Mouse (Mus musculus) forebrain, embryonic 14.5 days (tissue): ENCODE measurements around the gene Bicc1. TPM values are rescaled to one million over a fixed set of nuclear protein-coding genes. Genes with fewer than 3 reads are reported as not detected.

Experiments
- ATAC-seq: fragments of 200-750 bp; cut with Nextera tagmentation; 2 replicates; pipeline ENCODE4 v1.8.0; 2017; ENCODE audit warnings: mild to moderate bottlenecking, moderate library complexity
- DNase-seq: peaks from one replicate; pipeline ENCODE4 v3.0.0-alpha.2; 2015; ENCODE audit warnings: low spot score
- H3K27ac ChIP-seq: fragments of 300-500 bp; sonication (generic); 2 replicates; pipeline ENCODE4 v1.5.1; 2014; ENCODE audit warnings: low read depth, mild to moderate bottlenecking, control low read depth, low read length, moderate library complexity
- H3K27me3 ChIP-seq: fragments of 300-500 bp; sonication (generic); replicated peaks from 2 replicates; pipeline ENCODE4 v1.6.1; 2014; ENCODE audit warnings: low read length, control low read depth, mixed read lengths; ENCODE audit not compliant: control insufficient read depth, insufficient read depth
- H3K36me3 ChIP-seq: fragments of 300-500 bp; sonication (generic); 2 replicates; pipeline ENCODE4 v1.6.1; 2014; ENCODE audit warnings: low read length, control low read depth; ENCODE audit not compliant: control insufficient read depth, insufficient read depth
- H3K4me1 ChIP-seq: fragments of 300-500 bp; sonication (generic); 2 replicates; pipeline ENCODE4 v1.6.1; 2014; ENCODE audit warnings: antibody characterized with exemption, low read length, control low read depth; ENCODE audit not compliant: control insufficient read depth, insufficient read depth
- H3K4me2 ChIP-seq: fragments of 300-500 bp; sonication (generic); 2 replicates; pipeline ENCODE4 v1.6.1; 2014; ENCODE audit warnings: mild to moderate bottlenecking, control low read depth, low read length
- H3K4me3 ChIP-seq: fragments of 300-500 bp; sonication (generic); 2 replicates; pipeline ENCODE4 v1.5.1; 2014; ENCODE audit warnings: low read depth, low read length, control low read depth
- H3K9ac ChIP-seq: fragments of 300-500 bp; sonication (generic); 2 replicates; pipeline ENCODE4 v1.6.1; 2014; ENCODE audit warnings: mild to moderate bottlenecking, low read length, control low read depth, moderate library complexity
- H3K9me3 ChIP-seq: fragments of 300-500 bp; sonication (generic); replicated peaks from 2 replicates; pipeline ENCODE4 v1.6.1; 2016; ENCODE audit warnings: low read length, control low read depth, mixed read lengths; ENCODE audit not compliant: control insufficient read depth
- WGBS: fragments of 180-500 bp; shearing (Covaris S2); extraction: QIAGEN DNeasy Blood & Tissue Kit; methylation state at CpG from one replicate; pipeline ENCODE4 v1.1.7; 2014; 5-methylcytosine and 5-hydroxymethylcytosine counted together
- polyA plus RNA-seq: library from polyadenylated mRNA; unstranded; fragments of >200 nt; fragmentation: Nextera tagmentation; extraction: Ambion mirVana; gene quantifications from 2 replicates; pipeline ENCODE4 v1.2.1, GENCODE M21; 2014

Bicc1 gene
- polyA plus RNA-seq, 1 experiment from 2014 or later = 3.2 TPM

GRCm38 (mm10) chr10:71100815-71101499 lies 58.5 kb downstream of the Bicc1 start:
- Histone ChIP-seq H3K9ac (no peak overlapping the region), H3K27ac (no peak overlapping the region), H3K4me3 (no peak overlapping the region), H3K9me3 (no peaks in the 10 kb centered on the region), H3K4me1 (peaks cover 4% of the 10 kb centered on the region; the same call in 1 of the 2 replicates), H3K4me2 (no peak overlapping the region), H3K27me3 (no peaks in the 10 kb centered on the region), H3K36me3 (no peaks in the 10 kb centered on the region)
- WGBS = 41% methylated on average over 8 of the region's 8 CpGs
- ATAC-seq (peak; percentile 91), DNase-seq (peak; percentile 74)

- no peaks in the 10 kb centered on the region for H3K9me3 ChIP-seq
- H3K4me1 ChIP-seq = no peaks in the 10 kb centered on the region
- 90% methylated on average over 8 of the region's 8 CpGs for WGBS
- no peak overlapping the region for H3K4me2 ChIP-seq
- no peaks in the 10 kb centered on the region for H3K27me3 ChIP-seq
- no peak for ATAC-seq
- H3K27ac ChIP-seq = no peak overlapping the region
- H3K9ac ChIP-seq = no peak overlapping the region
- DNase-seq = no peak
- no peak overlapping the region for H3K4me3 ChIP-seq
- H3K36me3 ChIP-seq = no peaks in the 10 kb centered on the region
These were observed 64.7 kb downstream of the Bicc1 start for GRCm38 (mm10) chr10:71094707-71095254.

GRCm38 (mm10) chr10:71093312-71093711 lies 66.2 kb downstream of the Bicc1 start:
- Histone ChIP-seq H3K4me2 (no peak overlapping the region), H3K4me3 (no peak overlapping the region), H3K4me1 (no peaks in the 10 kb centered on the region), H3K9ac (no peak overlapping the region), H3K27ac (no peak overlapping the region), H3K9me3 (no peaks in the 10 kb centered on the region), H3K27me3 (no peaks in the 10 kb centered on the region), H3K36me3 (no peaks in the 10 kb centered on the region)
- no peak for ATAC-seq
- no peak for DNase-seq
- WGBS = 86% methylated on average over 2 of the region's 2 CpGs

- ATAC-seq (no peak), DNase-seq (no peak)
- Histone ChIP-seq H3K36me3 (no peaks in the 10 kb centered on the region), H3K27me3 (no peaks in the 10 kb centered on the region), H3K4me1 (no peaks in the 10 kb centered on the region), H3K9me3 (no peaks in the 10 kb centered on the region), H3K27ac (no peak overlapping the region), H3K4me2 (no peak overlapping the region), H3K4me3 (no peak overlapping the region), H3K9ac (no peak overlapping the region)
- 87% methylated on average over 4 of the region's 4 CpGs for WGBS
These were observed 72.2 kb downstream of the Bicc1 start for GRCm38 (mm10) chr10:71087359-71087716.

- no peak overlapping the region for H3K4me2 ChIP-seq
- no peak overlapping the region for H3K27ac ChIP-seq
- no peak for ATAC-seq
- no peaks in the 10 kb centered on the region for H3K36me3 ChIP-seq
- 96% methylated on average over 4 of the region's 4 CpGs for WGBS
- DNase-seq = no peak
- no peaks in the 10 kb centered on the region for H3K4me1 ChIP-seq
- no peaks in the 10 kb centered on the region for H3K27me3 ChIP-seq
- no peaks in the 10 kb centered on the region for H3K9me3 ChIP-seq
- no peak overlapping the region for H3K9ac ChIP-seq
- no peak overlapping the region for H3K4me3 ChIP-seq
These were observed 72.7 kb downstream of the Bicc1 start for GRCm38 (mm10) chr10:71086571-71087358.

- WGBS = 86% methylated on average over 6 of the region's 6 CpGs
- no peak for ATAC-seq
- DNase-seq = no peak
These were observed 76.5 kb downstream of the Bicc1 start for GRCm38 (mm10) chr10:71082986-71083385.

GRCm38 (mm10) chr10:71078856-71079255 lies 80.6 kb downstream of the Bicc1 start:
- Histone ChIP-seq H3K4me1 (no peaks in the 10 kb centered on the region), H3K4me2 (no peak overlapping the region), H3K36me3 (no peaks in the 10 kb centered on the region), H3K4me3 (no peak overlapping the region), H3K27me3 (no peaks in the 10 kb centered on the region), H3K9me3 (no peaks in the 10 kb centered on the region), H3K9ac (no peak overlapping the region), H3K27ac (no peak overlapping the region)
- ATAC-seq (no peak), DNase-seq (no peak)
- WGBS = 93% methylated on average over 5 of the region's 5 CpGs

More at GRCm38 (mm10) chr10:71082986-71083385, 76.5 kb downstream of the Bicc1 start:
- Histone ChIP-seq H3K4me2 (no peak overlapping the region), H3K36me3 (no peaks in the 10 kb centered on the region), H3K4me3 (no peak overlapping the region), H3K27ac (no peak overlapping the region), H3K9ac (no peak overlapping the region), H3K27me3 (no peaks in the 10 kb centered on the region), H3K9me3 (no peaks in the 10 kb centered on the region), H3K4me1 (no peaks in the 10 kb centered on the region)

- no peaks in the 10 kb centered on the region for H3K36me3 ChIP-seq
- H3K4me2 ChIP-seq = no peak overlapping the region
- ATAC-seq (no peak), DNase-seq (no peak)
- H3K27me3 ChIP-seq = no peaks in the 10 kb centered on the region
- 89% methylated on average over 4 of the region's 4 CpGs for WGBS
- no peak overlapping the region for H3K4me3 ChIP-seq
- H3K4me1 ChIP-seq = no peaks in the 10 kb centered on the region
- H3K9me3 ChIP-seq = no peaks in the 10 kb centered on the region
- no peak overlapping the region for H3K9ac ChIP-seq
- no peak overlapping the region for H3K27ac ChIP-seq
These were observed 94.5 kb downstream of the Bicc1 start for GRCm38 (mm10) chr10:71065009-71065408.

GRCm38 (mm10) chr10:71064576-71064975 lies 94.9 kb downstream of the Bicc1 start:
- WGBS = 96% methylated on average over 6 of the region's 6 CpGs
- Histone ChIP-seq H3K4me2 (no peak overlapping the region), H3K9ac (no peak overlapping the region), H3K9me3 (no peaks in the 10 kb centered on the region), H3K4me3 (no peak overlapping the region), H3K27me3 (no peaks in the 10 kb centered on the region), H3K36me3 (no peaks in the 10 kb centered on the region), H3K4me1 (no peaks in the 10 kb centered on the region), H3K27ac (no peak overlapping the region)
- DNase-seq (no peak), ATAC-seq (no peak)
